Mouse (Mus musculus) CH12.LX (cell line): ENCODE measurements at regions not wholly inside any gene's neighbourhood (a gene's known extent, or its start where the extent isn't known, plus 50 kb on each side); places are given as distances from the start of the nearest gene placed in this dataset.

Experiments used
- CTCF ChIP-seq, 2 experiments: IDR thresholded peaks in 1 of 2; conservative IDR thresholded peaks in 1 of 2; 2 replicates each; pipeline ENCODE4 v1.5.1; 2011 to 2012; ENCODE audit warnings: low read depth in 2 of 2, low read length in 2 of 2, improper control_type of control experiment in 1 of 2, inconsistent platforms in 1 of 2, mild to moderate bottlenecking in 1 of 2, moderate library complexity in 1 of 2
- MXI1 ChIP-seq: IDR thresholded peaks from 2 replicates; pipeline ENCODE4 v1.6.1; 2011; ENCODE audit warnings: mild to moderate bottlenecking, low read depth, low read length, improper control_type of control experiment
- POLR2A ChIP-seq: IDR thresholded peaks from 2 replicates; pipeline ENCODE4 v1.6.1; 2011; ENCODE audit warnings: low read depth, mild to moderate bottlenecking, improper control_type of control experiment, low read length

DNA sequence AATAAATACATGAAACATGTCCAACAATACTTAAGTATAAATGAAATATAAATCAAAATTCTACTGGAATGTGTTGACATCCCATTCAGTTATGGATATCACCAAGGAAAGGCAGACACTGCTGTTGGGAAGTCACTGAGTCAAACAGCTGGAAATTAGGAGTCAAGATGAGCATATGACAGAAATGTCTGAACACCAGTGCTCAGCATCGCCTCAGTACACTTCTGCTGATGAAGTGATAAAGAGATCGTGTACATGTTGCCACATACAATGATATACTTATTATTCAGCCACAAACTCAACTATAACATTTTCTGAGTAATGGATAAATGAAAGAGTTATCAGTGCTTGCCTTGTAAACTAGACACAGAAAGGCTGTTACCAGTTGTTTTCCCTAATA lies 1158.2 kb downstream of the Trim52 start:
- TF ChIP-seq MXI1, result no peak
- no peak for TF ChIP-seq POLR2A
- TF ChIP-seq CTCF (conservative IDR thresholded peaks at IDR 0.05 in 1 of 2, IDR thresholded peaks at IDR 0.05 in 1 of 2; ENCODE audit: low read depth in 2 of 2, low read length in 2 of 2), result no peak
